Mouse (Mus musculus) thymus, postnatal 25 days (tissue): Measurements from ENCODE around the gene Cpne2.

Experiments
- DNase-seq: peaks from one replicate; pipeline ENCODE4 v3.0.0; 2022

Gene Cpne2

GRCm38 (mm10) chr8:94537456-94537855, 4.7 kb downstream of the Cpne2 start:
- DNase-seq: no peak

DNA sequence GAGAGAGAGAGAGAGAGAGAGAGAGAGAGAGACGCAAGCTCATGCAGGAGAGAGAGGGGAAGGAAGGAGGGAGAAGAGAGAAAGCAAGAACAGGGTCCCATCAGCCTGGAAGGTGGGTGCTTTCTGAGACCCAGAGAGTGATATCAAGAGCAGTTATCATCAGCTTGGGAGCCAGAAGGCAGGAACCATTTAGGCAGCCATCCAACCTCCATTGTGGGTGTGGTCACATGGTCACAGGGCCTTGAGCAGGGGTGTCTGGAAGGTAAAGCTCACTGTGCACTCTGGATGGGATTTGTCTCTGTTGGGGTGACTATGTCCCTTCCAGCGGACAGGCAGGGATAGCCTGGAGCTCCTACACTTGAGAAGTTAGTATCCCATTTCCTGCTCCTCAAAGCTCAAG, 7.2 kb downstream of the Cpne2 start:
- DNase-seq: no peak

DNA sequence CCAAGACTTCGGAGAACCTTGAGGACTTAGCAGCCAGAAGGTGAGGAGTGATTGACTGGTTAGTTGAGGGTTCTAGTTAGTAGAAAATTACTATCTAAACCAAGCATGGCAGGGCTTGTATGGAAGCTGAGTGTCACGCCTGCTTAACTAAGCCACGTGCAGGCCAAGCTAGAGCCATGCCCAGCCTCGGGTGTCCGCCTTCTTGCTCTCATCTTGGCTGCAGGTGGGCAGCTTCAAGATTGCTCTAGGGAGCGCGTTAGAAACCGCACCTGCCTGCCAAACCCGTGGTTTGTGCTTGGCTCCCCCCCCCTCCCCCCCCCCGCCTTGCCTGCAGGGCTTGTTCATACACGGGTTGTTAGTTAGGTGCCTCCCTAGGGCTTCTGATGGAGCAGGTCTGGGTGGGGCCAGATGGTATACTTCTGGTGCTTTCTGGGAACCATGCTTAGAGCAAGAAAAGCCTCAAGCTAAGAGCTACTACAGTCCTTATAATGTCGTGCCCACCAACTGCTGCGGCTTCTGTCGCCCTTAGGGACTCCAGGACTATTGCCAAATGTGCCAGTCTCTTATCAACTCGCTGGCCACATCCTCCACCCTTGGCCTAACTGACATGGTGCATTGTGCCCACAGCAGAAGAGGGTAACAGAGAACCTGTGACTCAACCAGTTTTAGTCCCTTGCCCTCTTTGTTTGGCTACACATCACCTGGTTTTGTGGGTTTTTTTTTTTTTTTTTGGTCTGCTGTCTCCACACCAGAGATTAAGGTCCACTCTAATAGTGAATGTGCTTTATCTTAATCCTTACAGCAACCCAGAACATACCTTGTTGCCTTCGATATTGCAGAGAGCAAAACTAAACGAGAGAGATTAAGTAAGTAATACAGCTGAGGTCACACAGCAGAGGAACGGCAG, 8.4 kb downstream of the Cpne2 start:
- no peak for DNase-seq

DNA sequence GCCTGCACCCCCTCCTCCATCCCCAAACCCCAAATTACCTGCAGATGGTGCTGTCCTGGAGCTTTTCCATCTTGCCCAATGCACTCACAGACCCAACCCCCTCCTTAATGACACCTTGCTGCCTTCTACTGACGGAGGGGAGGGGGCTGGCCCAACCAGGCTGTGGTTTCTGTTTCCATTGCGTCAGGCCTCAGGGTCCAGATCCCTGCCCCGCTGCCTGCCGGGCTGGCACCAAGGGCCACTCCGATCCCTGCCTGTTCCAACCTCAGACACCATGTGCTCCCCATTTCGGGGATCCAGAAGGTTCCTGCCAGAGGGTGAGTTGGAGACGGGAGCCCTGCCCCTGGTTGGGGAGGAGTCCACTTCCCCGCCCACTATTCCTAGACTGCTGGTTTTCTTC, 11.2 kb downstream of the Cpne2 start:
- DNase-seq: no peak

GRCm38 (mm10) chr8:94549041-94549440, 16.3 kb downstream of the Cpne2 start:
- DNase-seq: no peak

DNA sequence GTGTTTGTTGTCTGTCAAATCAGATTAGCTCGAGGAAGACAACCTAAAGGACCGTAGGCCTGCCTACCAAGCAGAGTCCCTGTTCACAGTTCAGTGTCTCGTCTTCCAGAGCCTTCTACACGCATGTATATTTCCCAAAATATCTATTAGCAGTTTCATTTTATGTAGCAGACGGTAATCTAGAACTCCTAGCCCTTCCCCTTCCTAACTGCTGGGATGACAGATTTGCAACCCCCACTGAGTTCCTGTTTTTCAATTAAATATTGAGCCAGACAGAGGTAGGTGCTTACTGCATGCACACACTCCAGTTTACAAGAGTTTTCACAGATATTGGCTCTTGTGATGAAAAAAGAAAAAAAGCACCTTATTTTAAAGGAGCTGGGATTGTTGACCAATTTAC, 16.7 kb downstream of the Cpne2 start:
- DNase-seq: no peak

- no peak for DNase-seq
These were observed 17.2 kb downstream of the Cpne2 start for GRCm38 (mm10) chr8:94549998-94550397.

DNA sequence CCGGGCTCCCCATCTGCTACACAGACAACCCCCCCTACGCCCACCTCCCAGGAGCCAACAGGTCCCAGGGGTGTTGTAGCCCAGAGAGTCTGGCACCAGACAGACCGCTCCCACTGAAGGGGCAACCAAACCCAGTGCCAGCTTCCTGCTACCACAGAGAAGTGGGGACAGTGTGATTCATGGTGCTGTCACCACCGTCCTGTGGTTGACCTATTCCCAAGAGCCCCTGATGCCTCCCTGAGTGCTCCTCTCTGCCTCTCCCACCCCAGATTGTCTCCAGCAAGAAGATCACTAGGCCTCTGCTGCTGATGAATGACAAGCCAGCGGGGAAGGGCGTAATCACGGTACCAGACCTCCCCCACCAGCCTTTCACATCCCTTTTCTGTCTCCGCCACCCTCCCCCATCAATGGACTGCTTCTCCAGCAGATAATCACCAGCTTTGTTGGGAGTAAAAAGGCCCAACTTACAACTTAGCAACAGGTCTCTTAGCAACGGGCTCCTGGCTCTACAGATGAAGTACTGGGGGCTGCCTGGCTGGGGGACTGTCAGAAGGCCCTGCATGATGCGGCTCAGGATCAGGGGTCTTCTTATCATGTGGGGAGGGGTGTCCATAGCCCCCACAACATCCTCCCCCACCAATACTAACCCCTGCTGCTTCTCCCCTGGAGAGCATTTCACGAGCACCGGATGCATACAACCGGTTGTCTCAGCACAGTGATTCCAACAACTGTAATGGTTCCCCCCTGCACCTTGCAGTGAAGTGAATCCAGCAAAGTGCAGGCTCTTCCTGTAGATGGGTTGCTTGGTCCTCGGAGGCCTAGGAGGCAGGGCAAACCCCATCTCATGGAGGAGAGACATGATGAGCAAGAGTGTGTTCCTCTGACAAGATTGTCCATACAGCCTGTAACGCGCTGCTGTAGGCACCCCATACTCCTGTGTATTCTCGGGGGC, 19.0 kb downstream of the Cpne2 start:
- DNase-seq: no peak

DNA sequence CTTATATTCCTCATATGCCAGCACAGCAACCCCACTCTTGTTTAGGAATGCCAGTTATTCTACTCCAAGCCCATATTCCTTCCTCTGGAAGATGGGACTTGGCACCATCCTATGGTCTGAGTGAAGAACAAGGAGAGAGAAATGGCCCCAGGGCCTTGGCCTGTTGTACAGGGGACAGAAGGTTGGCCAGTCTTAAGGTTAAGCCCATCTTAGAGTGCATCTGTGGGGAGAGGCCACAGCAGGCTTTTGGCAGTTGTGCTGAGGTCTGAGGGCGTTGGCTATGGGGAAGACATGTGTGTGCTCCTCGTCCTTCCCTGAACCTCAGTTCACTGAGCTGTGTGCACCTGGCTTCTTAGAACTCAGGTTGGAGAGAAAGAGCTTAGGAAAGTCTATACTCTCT, 19.9 kb downstream of the Cpne2 start:
- DNase-seq: no peak

DNA sequence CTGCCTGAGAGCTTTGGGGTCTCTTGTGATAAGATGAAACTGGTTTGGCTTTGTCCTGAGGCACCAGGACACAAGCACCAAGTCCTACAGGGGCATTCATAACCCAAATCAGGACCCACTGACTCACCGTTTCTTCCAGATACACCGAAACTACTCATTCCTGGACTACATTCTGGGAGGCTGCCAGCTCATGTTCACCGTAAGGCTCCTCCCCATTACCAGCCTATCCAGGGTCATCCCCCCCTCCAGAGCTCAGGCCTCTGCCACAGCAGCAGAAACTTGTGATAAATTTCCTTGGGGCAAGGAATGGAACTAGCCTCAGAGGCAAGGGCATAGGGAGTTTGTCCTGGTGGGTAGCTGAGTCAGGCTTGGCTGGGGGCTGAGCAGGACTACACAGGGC, 24.5 kb downstream of the Cpne2 start:
- DNase-seq: no peak

DNA sequence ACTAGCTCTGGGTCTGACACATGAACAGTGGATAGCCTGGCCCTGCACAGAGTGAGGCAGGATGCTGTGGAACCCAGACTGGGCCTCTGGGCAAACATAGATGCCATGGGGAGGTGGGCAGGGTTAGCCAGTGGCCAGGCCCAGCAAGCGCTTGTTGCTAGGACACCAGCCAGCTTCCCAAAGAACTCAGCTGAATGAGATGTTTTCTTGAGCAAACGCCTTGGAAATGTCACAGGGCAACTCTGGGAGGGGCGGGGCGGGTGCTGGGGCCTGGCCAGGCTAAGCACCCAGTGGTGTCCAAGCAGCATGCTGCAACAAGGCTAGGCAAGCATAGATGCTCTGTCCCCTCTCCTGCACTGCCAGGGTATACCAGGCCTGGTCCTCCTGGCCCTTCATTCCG, 28.5 kb downstream of the Cpne2 start:
- DNase-seq: no peak

GRCm38 (mm10) chr8:94564421-94564820, 31.6 kb downstream of the Cpne2 start:
- no peak for DNase-seq

GRCm38 (mm10) chr8:94566033-94566432, 33.2 kb downstream of the Cpne2 start:
- DNase-seq: no peak

DNA sequence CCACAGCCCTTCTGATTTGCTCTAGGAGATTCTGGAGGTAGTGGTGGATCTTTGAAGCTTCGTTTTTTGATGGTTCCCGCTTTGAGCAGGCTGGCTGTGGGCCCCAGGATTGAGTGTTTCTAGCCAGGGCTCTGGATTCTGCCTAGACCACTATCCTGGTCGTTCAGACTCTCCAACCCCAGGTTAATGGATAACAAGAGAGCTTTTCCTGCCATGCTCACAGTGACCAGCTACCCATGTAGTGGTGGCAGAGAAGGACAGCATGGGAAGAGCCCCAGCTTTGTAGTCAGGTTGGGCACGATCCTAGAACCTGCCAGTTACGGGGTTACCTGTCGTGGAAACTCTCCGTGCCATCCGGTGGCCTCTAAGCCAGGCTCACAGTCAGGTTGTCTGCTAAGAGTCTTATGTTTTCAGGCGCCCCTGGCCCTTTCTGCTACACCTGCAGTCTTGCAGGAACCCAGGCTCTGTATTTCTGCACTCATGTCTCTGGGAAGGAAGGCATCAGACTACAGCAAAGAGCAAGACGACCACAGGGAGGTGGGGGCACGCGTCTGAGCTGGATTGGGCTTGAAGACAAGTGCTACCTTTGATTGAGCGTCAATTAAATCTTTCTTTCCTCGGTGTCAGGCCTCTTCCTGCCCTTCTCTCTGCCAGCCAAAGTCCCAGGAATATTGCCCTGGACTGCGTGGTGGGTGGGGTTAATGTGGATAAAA, 33.8 kb downstream of the Cpne2 start:
- no peak for DNase-seq

DNA sequence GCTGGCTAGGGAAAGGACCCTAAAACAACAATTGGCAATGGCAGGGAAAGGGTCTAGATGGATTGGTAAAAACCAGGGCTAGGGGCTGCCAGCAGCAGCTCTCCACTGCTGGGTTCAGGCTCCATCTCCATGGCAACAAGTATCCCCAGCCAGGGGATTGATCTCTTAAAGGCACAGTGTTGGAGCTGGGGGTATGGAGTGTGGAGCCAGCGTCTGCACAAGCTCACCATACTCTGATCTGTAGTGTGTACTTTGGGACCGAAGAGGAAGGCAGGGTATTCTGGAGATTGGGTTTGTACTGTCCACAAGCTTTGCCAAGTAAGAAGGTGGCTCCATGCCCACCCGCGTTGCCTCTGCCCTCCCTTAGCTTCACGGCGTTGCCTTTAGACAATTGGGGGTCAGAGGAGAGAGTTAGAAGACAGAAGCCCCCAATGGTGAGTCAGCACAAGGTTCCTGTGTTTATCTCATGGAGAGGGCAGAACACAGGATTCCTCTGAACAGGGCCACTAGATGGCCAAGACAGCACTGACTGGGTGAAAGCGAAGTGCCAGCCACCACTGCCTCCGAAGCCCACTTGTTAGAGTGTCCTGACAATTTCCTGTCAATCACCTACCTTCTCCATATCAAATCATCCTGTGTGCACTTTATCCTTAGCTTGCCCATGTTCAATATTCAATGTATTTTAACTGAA, 34.5 kb downstream of the Cpne2 start:
- DNase-seq: no peak

GRCm38 (mm10) chr8:94568098-94568497, 35.3 kb downstream of the Cpne2 start:
- no peak for DNase-seq

DNA sequence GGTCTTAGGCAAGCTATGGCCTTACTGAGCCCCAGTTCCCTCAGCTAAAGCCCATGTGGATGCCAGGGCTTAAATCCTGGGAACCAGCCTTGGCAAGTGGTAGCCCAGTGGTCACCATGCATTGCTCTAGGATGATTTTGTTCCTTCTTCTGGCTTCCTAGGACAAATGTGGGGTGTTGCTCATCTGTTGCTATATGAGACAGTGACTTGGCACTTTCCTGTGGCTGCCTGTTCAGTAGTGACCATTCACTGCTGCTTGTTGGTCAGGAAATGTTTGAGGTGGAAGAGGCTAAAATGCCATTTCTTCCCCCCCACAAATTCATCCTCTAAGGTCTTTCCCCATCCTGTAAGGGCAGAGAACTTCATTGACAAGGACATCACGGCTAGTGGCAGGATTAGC, 36.6 kb downstream of the Cpne2 start:
- DNase-seq: no peak

- DNase-seq: no peak
These were observed 39.1 kb downstream of the Cpne2 start for GRCm38 (mm10) chr8:94571896-94572295.

GRCm38 (mm10) chr8:94574159-94574907, 41.5 kb downstream of the Cpne2 start:
- DNase-seq: no peak

- no peak for DNase-seq
These were observed 42.4 kb downstream of the Cpne2 start for GRCm38 (mm10) chr8:94575148-94575547.

DNA sequence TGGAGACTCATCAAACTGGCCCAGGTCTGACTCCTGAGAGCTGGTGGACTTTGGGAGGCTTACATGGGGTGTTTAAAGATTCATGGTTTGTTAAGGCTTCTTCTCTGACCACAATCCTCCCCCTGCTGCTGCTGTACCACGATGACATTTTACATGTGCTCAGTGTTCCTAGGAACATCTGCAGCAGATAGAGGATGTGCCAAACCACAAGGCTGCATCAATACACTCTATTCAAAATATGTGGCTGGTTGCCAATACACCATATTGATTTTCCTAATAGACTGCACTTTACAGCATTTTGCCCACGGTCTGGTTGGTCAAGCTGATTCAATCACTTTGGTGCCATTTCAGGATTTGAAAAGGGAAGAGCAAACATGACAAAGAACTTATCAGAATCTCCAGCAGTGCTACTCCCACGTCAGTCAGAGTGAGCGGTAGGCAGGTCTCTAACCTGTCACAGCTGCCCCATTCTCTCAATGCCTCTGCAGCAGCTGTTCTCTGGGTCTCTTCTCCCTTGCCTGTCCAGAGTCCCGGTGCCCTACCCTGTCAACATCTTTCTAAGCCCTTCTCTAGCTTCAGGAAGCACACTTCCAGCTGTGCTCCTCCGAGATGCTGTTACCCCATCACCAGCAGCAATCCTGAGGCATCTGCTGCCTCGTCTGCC, 49.2 kb downstream of the Cpne2 start:
- DNase-seq: no peak
